Mouse (Mus musculus) liver, embryonic 16.5 days (tissue): ENCODE data around the gene Hnf4a. TPM values are rescaled to one million over a fixed set of nuclear protein-coding genes. Genes with fewer than 3 reads are reported as not detected.

Experiments
- polyA plus RNA-seq: library from polyadenylated mRNA; unstranded; fragments of >200 nt; fragmentation: Nextera tagmentation; extraction: Ambion mirVana; gene quantifications from 2 replicates; pipeline ENCODE4 v1.2.1, GENCODE M21; 2015

Gene Hnf4a
- polyA plus RNA-seq, 1 experiment from 2014 or later = 21.1 TPM

Other genes starting within 250 kb of the Hnf4a start
- 0.09 and 0.30 TPM in 2 replicates for gene Jph2, start 108.8 kb upstream of the Hnf4a start, polyA plus RNA-seq
- 37.5 and 39.0 TPM in 2 replicates for gene Oser1, start 82.1 kb upstream of the Hnf4a start, polyA plus RNA-seq
- 0.12 TPM in 1 of 2 replicates, not detected in the other for gene Gdap1l1, start 68.3 kb upstream of the Hnf4a start, polyA plus RNA-seq
- gene Fitm2, start 34.2 kb upstream of the Hnf4a start, polyA plus RNA-seq = 3.8 and 3.9 TPM in 2 replicates
- not detected in 2 replicates for gene R3hdml, start 14.5 kb upstream of the Hnf4a start, polyA plus RNA-seq
- gene Ttpal, start 95.5 kb downstream of the Hnf4a start, polyA plus RNA-seq = 9.2 and 10.6 TPM in 2 replicates
- 138 and 149 TPM in 2 replicates for gene Serinc3, start 138.3 kb downstream of the Hnf4a start, polyA plus RNA-seq
- 83.1 and 86.6 TPM in 2 replicates for gene Pkig, start 151.6 kb downstream of the Hnf4a start, polyA plus RNA-seq
- gene Ada, start 243.4 kb downstream of the Hnf4a start, polyA plus RNA-seq = 3.4 and 3.5 TPM in 2 replicates